Mouse (Mus musculus) right cerebral cortex, postnatal 14 days (tissue): ENCODE results near the gene Gtf2h4.
A peak's percentile ranks its signal among the peaks of the same experiment; 100 is the strongest.

Source experiments
- DNase-seq: peaks from one replicate; pipeline ENCODE4 v3.0.0; 2022

Gene Gtf2h4

GRCm38 (mm10) chr17:35673416-35674035, at the start of gene Gtf2h4:
TSS of gene Gtf2h4 (minus strand) at chr17:35673739.
- peak; percentile 83 for DNase-seq

GRCm38 (mm10) chr17:35721676-35722075, 48.1 kb upstream of the Gtf2h4 start:
- DNase-seq: no peak

DNA sequence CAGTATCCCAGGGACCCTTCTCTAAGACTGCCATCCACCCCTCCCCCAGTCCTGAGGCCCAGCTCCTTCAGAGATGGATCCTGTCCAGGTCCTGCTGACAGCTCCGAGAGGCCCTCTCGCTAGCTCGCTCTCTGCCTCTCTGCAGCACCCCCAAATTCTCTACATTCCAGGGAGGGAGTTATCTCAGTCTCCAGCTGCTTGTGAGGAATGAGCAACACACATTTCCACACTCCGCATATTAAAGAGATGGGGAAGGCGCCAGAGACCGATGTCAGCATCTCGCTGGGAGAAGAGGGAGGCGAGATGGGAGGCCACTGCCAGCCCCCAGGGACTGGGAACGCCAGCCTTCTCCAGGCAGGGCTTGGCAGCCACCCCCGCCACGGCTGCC, 46.8 kb upstream of the Gtf2h4 start:
- DNase-seq: peak; percentile 49

- DNase-seq: no peak
These were observed 46.2 kb upstream of the Gtf2h4 start for GRCm38 (mm10) chr17:35719616-35720339.

- DNase-seq: no peak
These were observed 43.5 kb upstream of the Gtf2h4 start for GRCm38 (mm10) chr17:35717080-35717479.

DNA sequence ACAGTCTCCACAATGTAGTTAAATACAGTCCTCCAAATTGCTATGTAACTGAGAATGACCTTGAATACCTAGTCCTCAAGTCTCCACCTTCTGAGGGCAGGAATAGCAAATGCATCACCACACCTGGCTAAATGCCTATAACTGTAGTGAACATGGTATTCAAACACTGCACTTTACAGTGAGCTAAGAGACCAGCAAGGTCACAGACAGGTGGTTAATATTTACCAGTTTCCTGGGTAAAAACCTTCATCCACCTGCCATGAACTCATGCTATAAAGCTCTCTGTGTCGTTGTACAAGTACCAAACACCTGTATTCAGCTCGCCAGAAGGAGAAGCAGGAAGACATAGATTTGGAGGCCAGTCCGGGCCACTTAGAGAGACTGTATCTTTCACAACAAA, 42.6 kb upstream of the Gtf2h4 start:
- no peak for DNase-seq

- DNase-seq: no peak
These were observed 37.3 kb upstream of the Gtf2h4 start for GRCm38 (mm10) chr17:35710705-35711347.

DNA sequence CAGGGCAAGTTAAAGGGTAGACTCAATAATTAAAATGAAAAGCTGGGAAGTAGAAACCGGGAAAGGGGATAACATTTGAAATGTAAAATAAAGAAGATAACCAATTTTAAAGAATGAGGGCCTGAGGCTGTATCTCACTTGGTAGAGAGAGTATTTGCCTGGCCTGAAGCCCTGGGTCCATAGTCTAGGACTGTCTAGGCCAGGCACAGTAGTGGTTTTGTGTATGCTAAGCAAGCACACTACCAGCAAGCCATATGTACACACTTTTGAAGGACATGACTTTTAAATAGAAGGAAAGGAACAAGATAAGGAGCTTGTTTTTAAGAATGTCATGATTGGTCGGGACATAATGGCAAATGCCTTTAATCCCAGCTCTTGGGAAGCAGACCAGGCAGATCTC, 35.1 kb upstream of the Gtf2h4 start:
- DNase-seq: no peak

DNA sequence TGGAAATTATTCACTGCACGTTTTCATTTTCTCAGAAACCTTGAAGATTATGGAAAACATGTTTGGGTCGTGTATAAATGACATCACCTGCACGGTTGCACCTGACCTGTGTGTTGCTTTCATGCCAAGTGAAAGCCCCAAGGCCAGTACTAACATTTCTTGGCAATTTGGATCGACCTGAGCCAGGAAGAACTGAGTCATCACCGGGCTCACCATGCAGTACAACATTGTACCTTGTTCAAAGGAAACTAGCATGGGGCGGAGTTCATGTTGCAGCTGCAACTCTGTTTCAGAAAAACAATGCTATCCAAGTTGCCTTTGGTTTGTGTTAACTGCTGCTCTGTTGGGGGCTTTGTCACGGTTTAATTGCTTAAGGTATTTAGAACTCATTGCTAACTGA, 34.4 kb upstream of the Gtf2h4 start:
- no peak for DNase-seq

- peak; percentile 59 for DNase-seq
These were observed 32.3 kb upstream of the Gtf2h4 start for GRCm38 (mm10) chr17:35705836-35706235.

DNA sequence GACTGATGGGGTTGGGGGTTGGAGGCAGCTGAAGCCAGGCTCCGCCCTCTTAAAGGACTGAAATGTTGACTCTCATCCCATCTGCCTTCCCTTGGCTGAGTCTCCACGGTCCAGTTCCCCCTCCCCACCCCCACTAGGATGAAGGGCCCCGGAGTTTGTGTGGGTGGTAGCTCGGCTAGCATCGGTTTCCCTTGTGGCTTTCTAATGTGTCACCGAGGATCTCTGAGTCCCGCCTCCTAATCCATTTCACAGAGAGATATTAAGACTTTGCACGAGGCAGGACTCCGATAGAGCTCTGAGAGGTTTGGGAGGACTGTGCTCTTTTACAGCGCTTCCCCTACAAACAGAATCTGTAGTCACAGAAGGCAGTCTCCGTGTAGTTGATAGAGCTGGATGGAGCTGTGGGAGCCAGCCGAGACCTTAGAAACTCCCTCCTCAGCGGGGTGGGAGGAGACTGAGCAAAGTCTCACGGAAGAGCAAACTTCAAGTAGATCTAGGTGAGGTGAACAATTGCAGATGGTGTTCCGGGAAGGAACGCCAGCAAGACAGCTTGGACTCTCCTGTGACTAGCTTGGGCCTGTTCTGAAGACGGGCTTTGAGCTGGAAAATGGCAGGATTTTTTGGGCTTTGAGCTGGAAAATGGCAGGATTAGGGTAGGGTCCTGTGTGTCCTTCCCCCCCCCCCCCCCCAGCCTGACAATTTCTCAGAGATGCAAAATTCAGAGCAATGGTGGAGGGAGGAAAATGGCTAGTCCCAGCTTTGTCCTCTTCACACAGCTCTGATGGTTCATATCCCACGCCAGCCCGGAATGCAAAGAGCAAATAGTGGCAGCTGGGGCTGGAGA, 31.3 kb upstream of the Gtf2h4 start, which contains the start of gene Ddr1:
Ddr1 (minus strand) TSS at position 1 of the 844 bp plus-strand sequence.
- DNase-seq: peak; percentile 48

DNA sequence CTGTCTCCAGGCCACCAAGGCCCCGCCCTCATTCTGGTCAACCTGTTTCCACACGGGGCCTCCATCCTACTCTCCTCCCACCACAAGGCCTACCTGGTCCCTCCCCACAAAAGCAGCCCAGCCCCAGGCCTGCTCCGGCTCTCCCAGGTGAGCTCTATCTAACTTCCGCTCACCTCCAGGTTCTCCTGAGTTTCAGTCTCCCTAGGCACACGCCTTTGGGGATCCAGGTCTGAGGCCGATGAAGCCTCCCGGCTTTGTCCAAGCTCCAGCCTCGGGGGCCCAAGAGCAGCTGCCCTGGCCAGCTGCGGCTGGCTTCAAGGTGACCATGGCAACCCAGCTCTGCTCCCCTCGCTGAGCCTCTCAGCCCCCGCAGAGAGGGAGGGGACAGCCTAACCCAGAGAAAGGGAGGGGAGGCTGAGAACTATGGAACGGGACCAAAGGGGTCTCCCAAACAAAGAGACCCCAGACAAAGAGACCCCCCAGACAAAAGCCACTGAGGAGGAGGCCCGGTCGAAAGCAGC, 30.3 kb upstream of the Gtf2h4 start:
- DNase-seq: peak; percentile 41

DNA sequence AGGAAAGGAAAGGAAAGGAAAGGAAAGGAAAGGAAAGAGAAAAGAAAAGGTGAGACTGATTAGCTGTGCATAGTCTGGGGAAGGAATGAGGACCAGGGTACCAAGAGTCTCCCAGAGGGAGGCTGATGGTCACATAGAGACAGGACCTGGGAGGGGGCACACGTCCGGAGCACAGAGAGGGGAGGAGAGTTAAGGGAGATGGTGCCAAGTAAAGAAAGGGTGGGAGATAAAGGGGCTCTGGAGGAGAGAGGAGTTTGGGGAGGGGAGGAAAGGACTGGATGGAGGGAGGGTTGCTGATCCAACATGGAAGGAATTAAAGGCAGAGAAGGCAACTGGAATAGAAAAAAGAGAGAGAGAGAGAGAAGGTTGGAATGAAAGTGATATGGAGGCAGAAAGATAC, 29.5 kb upstream of the Gtf2h4 start:
- DNase-seq: no peak

DNA sequence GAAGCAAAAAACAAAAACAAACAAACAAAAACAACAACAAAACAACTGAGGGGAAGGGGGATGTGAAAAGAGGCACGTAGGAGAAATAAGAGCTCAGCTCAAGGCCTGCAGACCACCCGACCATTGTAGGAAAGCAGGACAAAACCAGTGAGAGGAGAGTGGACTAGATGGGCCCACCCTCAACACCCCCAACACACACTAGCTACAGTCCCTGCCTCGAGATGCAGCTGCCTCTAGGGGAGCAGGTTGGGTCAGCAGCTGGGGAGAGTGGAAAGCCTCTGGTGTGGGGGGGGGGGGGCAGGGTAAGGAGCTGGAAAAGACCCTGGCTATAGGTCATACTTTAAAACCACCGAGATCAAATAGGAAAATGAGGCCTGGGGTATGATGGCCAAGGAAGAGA, 29.1 kb upstream of the Gtf2h4 start:
- no peak for DNase-seq

DNA sequence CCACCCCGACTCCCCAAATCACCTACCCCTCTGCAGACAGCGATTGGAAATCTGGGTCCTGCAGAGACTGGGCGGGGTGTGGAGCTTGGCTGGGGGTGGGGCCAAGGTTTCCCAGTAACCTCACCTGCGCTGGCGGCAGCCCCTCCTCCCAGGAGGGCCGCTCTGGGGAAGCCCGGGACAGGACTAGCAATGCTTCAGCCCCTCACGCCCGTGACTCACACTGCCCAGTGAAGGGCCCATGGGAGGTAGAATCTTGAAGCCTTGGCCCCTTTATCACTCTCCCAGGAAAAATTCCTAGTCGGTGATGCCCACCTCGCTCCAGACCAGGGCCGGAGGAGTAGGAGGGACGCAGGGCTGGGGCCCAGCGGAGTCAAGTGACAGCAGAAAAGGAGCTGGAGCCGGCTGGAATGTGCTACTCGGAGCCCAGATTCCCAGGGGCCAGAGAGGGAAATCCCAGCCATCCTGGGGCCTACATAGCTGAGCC, 28.5 kb upstream of the Gtf2h4 start:
- DNase-seq: no peak

GRCm38 (mm10) chr17:35701203-35701977, 27.9 kb upstream of the Gtf2h4 start:
- no peak for DNase-seq

DNA sequence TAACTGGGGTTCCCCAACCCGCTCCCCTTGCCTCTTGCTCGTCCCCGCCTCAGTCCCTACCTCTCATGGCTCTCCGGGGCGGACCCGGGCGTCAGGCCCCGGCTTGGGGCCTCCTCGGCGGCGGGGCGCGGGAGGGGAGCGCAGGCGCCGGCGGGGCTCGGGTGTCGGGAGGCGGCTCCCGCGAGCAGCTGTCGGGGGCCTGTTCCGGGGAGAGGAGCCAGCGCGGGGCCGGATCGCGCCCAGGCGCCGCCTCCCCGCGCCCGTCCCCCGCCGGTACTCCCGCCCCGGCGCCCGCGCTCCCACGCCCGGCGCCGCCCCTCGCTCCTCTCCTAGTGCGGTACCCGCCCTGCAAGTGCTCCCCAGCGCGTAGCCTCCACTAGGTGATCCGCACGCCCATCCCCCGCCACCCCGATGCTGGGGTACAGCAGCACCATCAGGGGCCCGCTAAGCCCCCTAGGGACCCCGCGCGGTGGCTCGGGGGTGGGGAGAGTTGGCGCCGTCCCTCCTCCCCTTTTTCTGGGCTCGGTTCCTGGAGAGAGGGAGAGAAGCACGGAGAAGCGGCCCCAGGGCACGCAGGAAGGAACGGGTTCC, 26.9 kb upstream of the Gtf2h4 start:
- DNase-seq: peak; percentile 78

- peak; percentile 54 for DNase-seq
These were observed 26.4 kb upstream of the Gtf2h4 start for GRCm38 (mm10) chr17:35699919-35700318.

- no peak for DNase-seq
These were observed 25.0 kb upstream of the Gtf2h4 start for GRCm38 (mm10) chr17:35698501-35698883.

- DNase-seq: peak; percentile 31
These were observed 24.4 kb upstream of the Gtf2h4 start for GRCm38 (mm10) chr17:35697759-35698500.

- no peak for DNase-seq
These were observed 23.9 kb upstream of the Gtf2h4 start for GRCm38 (mm10) chr17:35697429-35697758.
